20 mouse cellular contexts compared by ENCODE assay signal in the genomic region with DNA sequence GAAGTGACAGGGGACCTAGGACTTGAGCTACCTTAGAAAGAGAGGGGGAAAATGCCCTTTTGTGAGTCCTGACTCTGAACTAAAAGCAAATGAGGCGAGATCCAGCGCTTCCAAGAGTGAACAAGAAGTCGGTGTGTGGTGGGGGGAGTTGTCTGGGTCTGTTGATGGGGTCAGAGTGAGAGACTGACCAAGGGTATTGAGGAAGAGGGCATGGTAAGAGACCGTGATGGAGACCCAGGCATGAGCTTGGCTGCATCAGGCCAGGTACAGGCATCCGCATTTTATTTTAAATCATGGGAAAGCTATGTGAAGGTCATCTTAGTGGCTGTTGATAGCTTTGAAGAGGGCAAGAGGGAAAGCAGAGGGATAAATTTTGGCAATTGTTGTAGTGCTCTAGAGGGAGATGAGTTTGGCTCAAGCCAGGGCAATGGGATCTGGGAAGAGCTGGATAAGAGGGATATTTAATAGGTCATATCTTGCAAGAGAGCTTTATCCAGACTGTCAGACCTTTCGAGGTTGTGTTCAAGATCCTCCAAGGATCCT.
"Had no signal": no experiment of that assay in that cellular context is flagged by ENCODE, and none has a peak within 500 bp of the region (broad histone marks: within the 10 kb centered on the region; RNA-seq: fewer than 3 reads in every experiment).

No protein-coding gene starts in this region.

- H3K27me3 ChIP-seq: limb, embryonic 12.5 days; limb, embryonic 15.5 days; midbrain, embryonic 12.5 days; neural tube, embryonic 13.5 days had no signal

- H3K27ac ChIP-seq: limb, embryonic 12.5 days; limb, embryonic 15.5 days; liver, embryonic 14.5 days; midbrain, embryonic 12.5 days; neural tube, embryonic 13.5 days; stomach, postnatal 0 days had no signal

- H3K9ac ChIP-seq: limb, embryonic 12.5 days; limb, embryonic 15.5 days; liver, embryonic 14.5 days; liver, postnatal 0 days; midbrain, embryonic 12.5 days; neural tube, embryonic 13.5 days had no signal

- ATAC-seq: liver, postnatal 0 days; midbrain, embryonic 16.5 days had no signal

- H3K9me3 ChIP-seq: limb, embryonic 12.5 days; limb, embryonic 15.5 days; midbrain, embryonic 12.5 days; neural tube, embryonic 13.5 days had no signal

- H3K4me1 ChIP-seq: midbrain, embryonic 12.5 days; neural tube, embryonic 13.5 days had no signal

- H3K4me2 ChIP-seq: limb, embryonic 12.5 days; limb, embryonic 15.5 days; liver, embryonic 11.5 days; midbrain, embryonic 12.5 days; neural tube, embryonic 13.5 days had no signal

- H3K36me3 ChIP-seq: limb, embryonic 12.5 days; limb, embryonic 15.5 days; midbrain, embryonic 12.5 days; neural tube, embryonic 13.5 days had no signal

- DNase-seq: kidney, adult 9 months; kidney, postnatal 14 days; kidney, postnatal 4 days; left cerebral cortex, postnatal 4 days; liver, postnatal 0 days; lung, postnatal 14 days; lung, postnatal 4 days; right cerebral cortex, postnatal 25 days; thymus, adult 2 months; thymus, postnatal 14 days; thymus, postnatal 4 days had no signal

- H3K4me3 ChIP-seq: limb, embryonic 12.5 days; limb, embryonic 15.5 days; midbrain, embryonic 12.5 days; myocyte; neural tube, embryonic 13.5 days had no signal
